Mouse (Mus musculus): ENCODE measurements at regions not wholly inside any gene's neighbourhood (a gene's known extent, or its start where the extent isn't known, plus 50 kb on each side); places are given as distances from the start of the nearest gene placed in this dataset.

DNA sequence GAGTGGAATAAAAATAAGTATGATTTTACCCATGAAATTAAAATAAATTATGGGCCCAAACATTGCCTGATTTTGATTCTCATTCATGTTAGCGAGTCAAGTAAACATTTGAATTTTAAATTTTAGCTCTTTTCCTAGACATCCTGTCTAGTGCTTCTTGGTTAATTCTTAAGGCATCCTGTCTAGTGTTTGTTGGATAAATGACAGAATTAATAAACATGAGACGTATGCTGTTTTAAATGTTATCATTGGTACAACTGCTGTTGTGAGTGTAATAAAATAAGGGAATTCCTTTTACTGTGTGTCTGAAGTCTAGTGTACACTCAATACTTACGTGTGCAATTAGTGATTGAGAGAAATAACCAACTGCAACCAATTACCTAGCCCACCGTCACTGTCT lies 149.0 kb upstream of the Trpm3 start:
- H3K9ac ChIP-seq = no peak overlapping the region
- H3K4me2 ChIP-seq (replicated peaks) = no peak overlapping the region
- no peaks in the 10 kb centered on the region for H3K36me3 ChIP-seq
- no peaks in the 10 kb centered on the region for H3K9me3 ChIP-seq
- WGBS = 72% methylated on average over 4 of the region's 4 CpGs
- no peaks in the 10 kb centered on the region for H3K4me1 ChIP-seq
- no peaks in the 10 kb centered on the region for H3K27me3 ChIP-seq
- no peak for ATAC-seq (ENCODE audit: insufficient number of reproducible peaks, insufficient read depth, low FRiP score, low TSS enrichment)
- no peak overlapping the region for H3K4me3 ChIP-seq
- no peak overlapping the region for H3K27ac ChIP-seq

DNA sequence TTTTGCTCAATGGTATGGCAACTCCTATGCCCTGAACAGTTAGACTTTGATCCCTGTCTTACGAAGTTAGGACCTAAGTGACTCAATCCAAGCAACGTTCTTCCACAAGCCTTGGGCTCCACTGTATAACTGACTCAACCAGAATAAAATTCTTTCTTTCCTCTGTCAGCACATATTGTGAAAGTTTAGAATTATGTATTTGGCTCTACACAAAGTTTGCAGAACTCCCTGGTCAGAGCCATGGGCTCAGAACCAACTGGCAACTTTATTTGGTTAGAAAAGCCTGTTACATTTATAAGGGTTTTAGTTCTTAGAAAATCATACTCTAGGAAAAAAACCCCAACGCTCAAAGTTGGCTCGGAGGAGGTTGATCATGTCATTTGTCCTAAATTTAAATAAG lies 147.9 kb upstream of the Trpm3 start:
- Histone ChIP-seq H3K9ac (no peak overlapping the region), H3K36me3 (no peaks in the 10 kb centered on the region), H3K4me1 (no peaks in the 10 kb centered on the region), H3K9me3 (no peaks in the 10 kb centered on the region), H3K4me3 (no peak overlapping the region), H3K4me2 (replicated peaks) (no peak overlapping the region), H3K27me3 (no peaks in the 10 kb centered on the region), H3K27ac (no peak overlapping the region)
- WGBS = 85% methylated on average over 4 of the region's 4 CpGs
- ATAC-seq (ENCODE audit: insufficient number of reproducible peaks, insufficient read depth, low FRiP score, low TSS enrichment) = no peak

DNA sequence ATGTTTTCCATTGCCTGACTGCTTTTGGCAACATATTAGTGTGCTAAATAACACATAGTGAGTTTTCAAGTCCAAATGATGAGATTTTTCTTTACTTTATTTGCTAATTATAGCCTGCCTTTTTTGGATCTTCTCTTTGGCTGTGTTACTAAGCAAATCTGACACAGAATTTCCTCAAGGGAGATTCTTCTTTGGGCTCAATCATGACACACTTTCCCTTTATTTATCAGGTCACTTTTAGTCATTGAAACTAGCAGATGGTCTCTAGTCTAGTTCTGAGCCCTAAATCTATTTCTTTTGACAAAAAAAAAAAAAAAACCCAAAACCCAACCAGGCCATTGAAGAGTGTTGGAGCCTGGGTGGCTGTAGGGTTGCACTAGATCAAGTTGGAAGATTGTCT lies 147.4 kb upstream of the Trpm3 start:
- H3K4me1 ChIP-seq = no peaks in the 10 kb centered on the region
- H3K27ac ChIP-seq = no peak overlapping the region
- no peak overlapping the region for H3K9ac ChIP-seq
- no peak overlapping the region for H3K4me3 ChIP-seq
- H3K4me2 ChIP-seq (replicated peaks) = no peak overlapping the region
- ATAC-seq (ENCODE audit: insufficient number of reproducible peaks, insufficient read depth, low FRiP score, low TSS enrichment) = no peak
- H3K9me3 ChIP-seq = no peaks in the 10 kb centered on the region
- no peaks in the 10 kb centered on the region for H3K27me3 ChIP-seq
- H3K36me3 ChIP-seq = no peaks in the 10 kb centered on the region

DNA sequence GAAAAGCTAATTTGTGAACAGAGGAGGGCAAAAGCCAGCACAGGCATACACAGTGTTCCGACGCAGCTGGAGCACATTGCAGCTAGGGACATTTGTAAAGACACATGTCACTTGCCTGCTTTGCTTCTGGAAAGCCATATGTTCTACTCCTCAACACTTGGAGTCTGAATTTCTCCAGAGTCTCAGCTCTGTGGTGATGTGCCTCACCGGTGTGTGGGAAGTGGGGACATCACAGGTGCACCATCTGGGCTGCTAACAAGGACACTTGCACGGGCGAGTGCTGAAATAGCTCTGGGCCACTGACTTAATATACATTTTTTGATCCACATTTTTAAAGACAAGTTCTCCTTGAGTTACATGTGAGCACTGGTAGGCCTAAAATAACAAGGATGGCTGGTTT lies 139.2 kb upstream of the Trpm3 start:
- Histone ChIP-seq H3K27ac (no peak overlapping the region), H3K4me2 (replicated peaks) (no peak overlapping the region), H3K4me3 (no peak overlapping the region), H3K4me1 (no peaks in the 10 kb centered on the region), H3K9me3 (no peaks in the 10 kb centered on the region), H3K27me3 (no peaks in the 10 kb centered on the region), H3K9ac (no peak overlapping the region), H3K36me3 (no peaks in the 10 kb centered on the region)
- 80% methylated on average over 5 of the region's 5 CpGs for WGBS
- no peak for ATAC-seq (ENCODE audit: insufficient number of reproducible peaks, insufficient read depth, low FRiP score, low TSS enrichment)

DNA sequence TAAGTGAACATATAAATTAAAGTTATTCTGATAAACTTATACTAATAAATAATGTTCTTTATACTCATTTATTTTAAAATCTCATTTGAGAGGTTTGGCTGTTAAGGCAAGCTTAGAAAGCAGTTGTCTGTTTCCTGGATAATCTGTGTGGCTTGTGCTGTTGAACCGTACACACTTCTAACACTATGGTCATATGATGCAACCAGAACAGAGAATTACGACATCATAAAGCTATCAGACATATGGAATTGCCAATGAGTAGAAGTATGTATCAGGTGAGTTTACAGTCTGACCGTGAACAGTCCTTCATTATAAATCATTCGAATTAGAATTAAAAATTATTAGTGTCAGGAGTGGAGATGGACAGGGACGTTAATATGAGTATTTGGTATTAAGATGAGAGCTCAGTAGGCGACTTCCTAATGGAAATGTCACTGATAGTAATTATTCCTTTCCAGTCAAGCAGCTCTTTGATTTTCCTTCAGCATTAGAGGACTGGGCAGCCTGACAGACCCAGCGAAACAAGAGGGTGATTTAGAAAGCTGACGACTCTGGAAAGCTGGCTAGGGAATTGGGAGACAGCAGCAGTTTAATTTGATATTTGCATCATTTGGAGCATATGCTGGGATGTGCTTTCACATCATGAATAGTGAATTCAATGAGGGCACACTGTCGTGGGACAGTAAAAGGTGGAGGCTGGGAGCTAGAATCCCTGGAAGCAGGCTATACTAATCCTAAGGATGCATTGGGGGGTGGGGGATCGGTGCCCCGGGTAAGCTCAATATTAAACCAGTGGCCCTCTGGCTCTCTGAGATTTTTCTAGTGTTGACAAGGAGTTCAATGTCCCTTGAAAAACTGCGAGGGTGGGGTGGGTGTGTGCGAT lies 130.6 kb upstream of the Trpm3 start:
- no peak overlapping the region for H3K4me2 ChIP-seq (replicated peaks)
- no peak overlapping the region for H3K27ac ChIP-seq
- H3K4me1 ChIP-seq = no peaks in the 10 kb centered on the region
- no peaks in the 10 kb centered on the region for H3K9me3 ChIP-seq
- no peak for ATAC-seq (ENCODE audit: insufficient number of reproducible peaks, insufficient read depth, low FRiP score, low TSS enrichment)
- 85% methylated on average over 13 of the region's 13 CpGs for WGBS
- no peaks in the 10 kb centered on the region for H3K36me3 ChIP-seq
- no peaks in the 10 kb centered on the region for H3K27me3 ChIP-seq
- no peak overlapping the region for H3K4me3 ChIP-seq
- no peak overlapping the region for H3K9ac ChIP-seq

DNA sequence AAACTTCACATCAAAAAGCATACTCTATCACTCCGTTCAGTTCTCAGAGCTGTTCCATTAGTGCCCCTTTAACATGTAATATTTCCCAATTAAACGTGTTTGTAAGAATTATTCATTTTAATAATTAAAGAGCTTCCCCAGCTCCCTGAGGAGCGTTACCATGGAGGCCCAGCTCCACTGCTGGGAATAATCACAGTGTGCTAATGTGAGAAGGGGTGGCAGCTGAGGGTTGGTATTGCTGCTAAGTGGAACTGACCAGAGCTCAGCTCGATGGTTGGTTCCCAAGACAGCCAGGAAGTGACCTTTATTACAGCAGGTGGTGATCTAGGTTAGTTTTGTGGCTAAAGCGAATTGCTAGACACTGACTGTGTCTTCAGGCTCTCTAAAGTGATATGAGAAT lies 128.6 kb upstream of the Trpm3 start:
- Histone ChIP-seq H3K4me3 (no peak overlapping the region), H3K4me2 (replicated peaks) (no peak overlapping the region), H3K9me3 (no peaks in the 10 kb centered on the region), H3K4me1 (no peaks in the 10 kb centered on the region), H3K36me3 (no peaks in the 10 kb centered on the region), H3K27ac (no peak overlapping the region), H3K27me3 (no peaks in the 10 kb centered on the region), H3K9ac (no peak overlapping the region)
- 72% methylated on average over 5 of the region's 5 CpGs for WGBS
- no peak for ATAC-seq (ENCODE audit: insufficient number of reproducible peaks, insufficient read depth, low FRiP score, low TSS enrichment)

DNA sequence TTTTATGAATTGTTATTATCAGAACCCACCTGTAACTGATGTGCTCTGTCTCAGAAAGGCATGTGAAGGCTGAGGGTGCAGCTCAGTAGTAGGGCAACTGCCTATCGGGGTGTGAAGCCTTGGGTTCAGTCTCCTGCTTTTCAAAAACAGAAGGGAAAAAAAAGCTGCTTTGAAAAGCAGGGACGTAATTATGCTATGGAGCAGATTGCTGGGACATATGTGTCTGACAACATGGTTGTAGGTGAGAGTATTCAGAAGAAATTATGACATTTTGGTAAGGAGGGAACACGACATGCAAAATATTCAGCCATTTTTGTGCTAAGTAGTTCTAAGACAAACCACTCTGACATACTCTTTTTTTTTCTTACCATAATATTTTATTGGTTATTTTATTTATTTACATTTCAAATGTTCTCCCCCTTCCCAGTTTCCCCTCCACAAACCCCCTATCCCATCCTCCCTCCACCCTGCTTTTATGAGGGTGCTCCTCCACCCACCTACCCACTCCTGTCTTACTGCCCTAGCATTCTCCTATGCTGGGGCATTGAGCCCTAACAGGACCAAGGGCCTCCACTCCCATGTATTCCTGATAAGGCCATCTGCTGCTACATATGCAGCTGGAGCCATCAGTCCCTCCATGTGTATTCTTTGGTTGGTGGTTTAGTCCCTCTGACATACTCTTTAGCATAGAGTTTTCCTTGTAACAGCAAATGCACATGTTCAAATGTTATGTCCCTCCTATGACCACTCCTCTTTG lies 122.8 kb upstream of the Trpm3 start:
- H3K4me3 ChIP-seq = no peak overlapping the region
- H3K36me3 ChIP-seq = no peaks in the 10 kb centered on the region
- H3K4me1 ChIP-seq = no peaks in the 10 kb centered on the region
- ATAC-seq (ENCODE audit: insufficient number of reproducible peaks, insufficient read depth, low FRiP score, low TSS enrichment) = no peak
- no peaks in the 10 kb centered on the region for H3K27me3 ChIP-seq
- WGBS = 82% methylated on average over 3 of the region's 3 CpGs
- H3K4me2 ChIP-seq (replicated peaks) = no peak overlapping the region
- no peak overlapping the region for H3K9ac ChIP-seq
- no peak overlapping the region for H3K27ac ChIP-seq
- H3K9me3 ChIP-seq = no peaks in the 10 kb centered on the region

DNA sequence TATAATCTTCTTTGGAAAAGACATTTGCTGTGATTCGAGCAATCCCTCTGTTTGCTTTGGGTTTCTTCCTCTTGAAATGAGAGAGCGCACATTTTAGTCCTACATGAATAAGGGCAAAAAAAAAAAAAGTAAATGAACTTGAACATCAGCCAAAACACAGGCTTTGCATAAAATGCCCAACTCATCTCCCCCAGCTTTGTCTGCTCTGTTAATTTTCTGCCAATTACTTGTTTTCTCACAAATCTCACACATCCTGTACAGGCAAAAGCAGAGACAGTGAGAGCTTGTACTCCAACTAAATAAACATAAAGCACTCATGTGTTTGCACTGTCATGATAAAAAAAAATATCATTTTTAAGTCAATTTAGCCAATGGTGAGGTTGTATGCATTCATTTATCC lies 121.4 kb upstream of the Trpm3 start:
- Histone ChIP-seq H3K4me3 (no peak overlapping the region), H3K36me3 (no peaks in the 10 kb centered on the region), H3K4me2 (replicated peaks) (no peak overlapping the region), H3K27me3 (no peaks in the 10 kb centered on the region), H3K9ac (no peak overlapping the region), H3K4me1 (no peaks in the 10 kb centered on the region), H3K27ac (no peak overlapping the region), H3K9me3 (no peaks in the 10 kb centered on the region)
- WGBS = 64% methylated on average over 2 of the region's 2 CpGs
- ATAC-seq (ENCODE audit: insufficient number of reproducible peaks, insufficient read depth, low FRiP score, low TSS enrichment) = no peak

DNA sequence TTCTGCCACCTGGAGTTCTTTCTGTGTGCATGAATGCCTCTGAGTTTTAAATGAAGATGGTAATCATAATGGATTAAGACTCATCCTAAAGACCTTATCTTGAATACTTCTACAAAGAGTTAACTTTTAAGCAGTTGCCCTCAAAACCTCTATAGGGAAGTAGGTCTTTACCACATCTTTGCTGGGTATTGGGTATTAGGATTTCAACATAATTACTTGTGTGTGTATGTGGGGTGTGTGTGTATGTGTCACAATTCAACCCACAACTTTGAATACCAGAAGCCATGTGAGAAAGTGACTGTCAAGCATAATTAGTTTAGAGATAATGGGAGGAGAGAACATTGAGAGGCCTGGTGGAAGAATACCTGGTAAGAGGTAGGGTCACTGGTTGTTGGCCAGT lies 111.3 kb upstream of the Trpm3 start:
- H3K27me3 ChIP-seq = no peaks in the 10 kb centered on the region
- H3K4me3 ChIP-seq = no peak overlapping the region
- H3K9ac ChIP-seq = no peak overlapping the region
- no peaks in the 10 kb centered on the region for H3K9me3 ChIP-seq
- ATAC-seq (ENCODE audit: insufficient number of reproducible peaks, insufficient read depth, low FRiP score, low TSS enrichment) = no peak
- H3K4me2 ChIP-seq (replicated peaks) = no peak overlapping the region
- no peaks in the 10 kb centered on the region for H3K36me3 ChIP-seq
- H3K27ac ChIP-seq = no peak overlapping the region
- H3K4me1 ChIP-seq = no peaks in the 10 kb centered on the region

DNA sequence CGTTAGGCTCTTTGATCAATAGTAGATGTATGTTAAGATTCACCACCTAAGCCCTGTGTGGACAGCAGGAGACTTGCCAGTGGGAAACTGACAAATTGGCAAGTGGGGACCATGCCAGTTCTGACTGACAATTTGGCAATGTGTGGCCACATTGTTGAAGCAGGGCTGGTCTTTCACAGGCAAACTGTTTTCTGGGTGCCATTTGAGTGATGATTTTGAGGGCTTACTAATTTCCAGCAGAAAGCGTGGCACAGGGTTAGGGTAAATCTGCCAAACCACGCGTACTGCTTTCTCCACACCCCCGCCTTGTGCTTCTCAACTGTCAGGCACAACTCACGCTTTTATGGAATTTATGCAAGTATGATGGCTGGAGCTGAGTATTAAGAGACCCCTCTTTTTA lies 91.2 kb upstream of the Trpm3 start:
- no peak for ATAC-seq (ENCODE audit: insufficient number of reproducible peaks, insufficient read depth, low FRiP score, low TSS enrichment)
- WGBS = 75% methylated on average over 6 of the region's 6 CpGs

DNA sequence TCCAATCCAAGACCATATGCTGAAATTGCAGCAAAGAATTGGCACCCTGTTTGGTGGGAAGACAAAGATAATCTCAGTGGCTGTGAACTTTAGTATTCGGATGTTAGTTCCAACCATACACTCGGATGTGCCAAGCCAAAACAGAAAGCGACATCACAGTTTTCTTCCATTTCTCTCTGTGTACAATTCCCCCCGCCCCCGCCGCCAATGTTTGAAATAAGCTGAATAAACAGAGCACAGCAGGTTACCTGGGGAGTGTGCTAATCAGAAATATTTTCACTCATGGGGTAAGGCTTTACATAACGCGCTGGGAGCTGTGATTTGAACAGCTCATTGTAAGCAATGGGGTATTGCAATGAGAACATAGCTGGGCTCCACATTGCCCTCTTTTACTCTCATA lies 72.5 kb upstream of the Trpm3 start:
- no peak overlapping the region for H3K27ac ChIP-seq
- ATAC-seq (ENCODE audit: insufficient number of reproducible peaks, insufficient read depth, low FRiP score, low TSS enrichment) = no peak
- H3K9me3 ChIP-seq = no peaks in the 10 kb centered on the region
- H3K4me2 ChIP-seq (replicated peaks) = no peak overlapping the region
- WGBS = 79% methylated on average over 8 of the region's 8 CpGs
- H3K36me3 ChIP-seq = no peaks in the 10 kb centered on the region
- no peaks in the 10 kb centered on the region for H3K27me3 ChIP-seq
- no peak overlapping the region for H3K4me3 ChIP-seq
- no peak overlapping the region for H3K9ac ChIP-seq
- H3K4me1 ChIP-seq = no peaks in the 10 kb centered on the region

More for the DNA sequence above, 91.2 kb upstream of the Trpm3 start:
- Histone ChIP-seq H3K9me3 (no peaks in the 10 kb centered on the region), H3K4me2 (replicated peaks) (no peak overlapping the region), H3K27ac (no peak overlapping the region), H3K9ac (no peak overlapping the region), H3K27me3 (no peaks in the 10 kb centered on the region), H3K4me3 (no peak overlapping the region), H3K36me3 (no peaks in the 10 kb centered on the region), H3K4me1 (no peaks in the 10 kb centered on the region)

DNA sequence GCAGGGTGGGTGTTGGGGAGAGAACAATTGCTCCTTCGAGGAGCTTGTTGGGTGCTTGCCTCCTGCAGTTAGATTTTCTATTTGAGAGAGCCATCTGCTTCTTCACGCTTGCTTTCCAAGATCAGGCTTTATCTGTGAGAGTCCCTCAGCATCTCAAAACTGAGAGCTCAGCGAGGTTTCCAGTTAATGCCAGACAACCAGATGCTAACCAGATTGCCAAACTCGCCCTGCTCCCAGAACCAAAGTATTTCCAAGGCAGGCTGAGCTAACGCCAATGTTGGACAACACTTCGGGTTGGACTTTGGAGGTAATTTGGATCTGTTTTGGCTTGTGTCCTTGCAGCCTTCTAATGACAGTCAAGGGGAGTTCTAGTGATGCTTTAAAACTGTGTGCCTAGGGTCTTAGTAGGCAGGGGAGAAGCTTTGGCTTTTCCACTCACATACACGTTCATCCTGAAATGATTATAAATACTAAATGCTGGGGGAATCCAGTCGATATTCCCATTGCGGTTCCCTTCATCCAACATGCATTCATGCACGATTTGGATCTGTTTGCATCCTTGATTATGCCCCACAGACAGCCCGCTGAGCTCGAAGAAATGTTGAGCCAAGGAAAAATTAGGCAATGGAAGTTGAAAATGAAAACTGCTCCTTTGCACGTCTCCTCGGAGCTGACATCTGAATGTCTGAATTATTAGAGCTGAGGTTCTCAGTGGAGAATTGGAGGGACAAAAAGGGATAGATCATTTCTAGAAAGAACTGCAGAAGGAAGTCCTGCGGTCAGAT lies 68.4 kb upstream of the Trpm3 start:
- WGBS = 76% methylated on average over 15 of the region's 15 CpGs
- Histone ChIP-seq H3K27me3 (no peaks in the 10 kb centered on the region), H3K36me3 (no peaks in the 10 kb centered on the region), H3K9me3 (no peaks in the 10 kb centered on the region), H3K4me1 (no peaks in the 10 kb centered on the region), H3K27ac (no peak overlapping the region), H3K4me3 (no peak overlapping the region), H3K9ac (no peak overlapping the region), H3K4me2 (replicated peaks) (no peak overlapping the region)
- ATAC-seq (ENCODE audit: insufficient number of reproducible peaks, insufficient read depth, low FRiP score, low TSS enrichment) = no peak
